Mouse (Mus musculus): Measurements from ENCODE around the gene Med27. TPM values are rescaled to one million over a fixed set of nuclear protein-coding genes. Genes with fewer than 3 reads are reported as not detected.

Med27 gene
- polyA plus RNA-seq, 1 experiment: 49.8 TPM

- Histone ChIP-seq H3K4me3 (ENCODE audit: insufficient read depth, poor library complexity, severe bottlenecking) (no peak overlapping the region), H3K79me3 (ENCODE audit: low read depth) (no peaks in the 10 kb centered on the region), H3K36me3 (ENCODE audit: control insufficient read depth, insufficient read depth) (no peaks in the 10 kb centered on the region), H3K27me3 (ENCODE audit: control insufficient read depth, insufficient read depth, insufficient read length) (no peaks in the 10 kb centered on the region), H3K79me2 (ENCODE audit: control insufficient read depth, insufficient read depth) (no peaks in the 10 kb centered on the region), H3ac (ENCODE audit: control insufficient read depth, insufficient read length, low read depth) (no peak overlapping the region)
- TF ChIP-seq MAX (IDR thresholded peaks at IDR 0.05) (no peak), CTCF (IDR thresholded peaks at IDR 0.05; ENCODE audit: control insufficient read depth, insufficient read depth, insufficient read length) (no peak), MYOD1 (IDR thresholded peaks at IDR 0.05; ENCODE audit: control insufficient read depth, insufficient read length, low read depth) (no peak), USF1 (IDR thresholded peaks at IDR 0.05; ENCODE audit: low read depth) (no peak), FOSL1 (IDR thresholded peaks at IDR 0.05; ENCODE audit: insufficient read depth, low read length, poor library complexity, severe bottlenecking) (no peak), CEBPB (IDR thresholded peaks at IDR 0.05; ENCODE audit: low read depth) (no peak), MYOG (IDR thresholded peaks at IDR 0.05; ENCODE audit: control insufficient read depth, extremely low read depth, insufficient read length) (no peak)
These were observed 142.0 kb downstream of the Med27 start for GRCm38 (mm10) chr2:29488379-29489236.

- no peaks in the 10 kb centered on the region for H3K79me2 ChIP-seq (ENCODE audit: control insufficient read depth, insufficient read depth)
- no peaks in the 10 kb centered on the region for H3K79me3 ChIP-seq (ENCODE audit: low read depth)
- no peak overlapping the region for H3ac ChIP-seq (ENCODE audit: control insufficient read depth, insufficient read length, low read depth)
- no peaks in the 10 kb centered on the region for H3K27me3 ChIP-seq (ENCODE audit: control insufficient read depth, insufficient read depth, insufficient read length)
- no peak overlapping the region for H3K4me3 ChIP-seq (ENCODE audit: insufficient read depth, poor library complexity, severe bottlenecking)
- H3K36me3 ChIP-seq (ENCODE audit: control insufficient read depth, insufficient read depth): no peaks in the 10 kb centered on the region
- TF ChIP-seq USF1 (IDR thresholded peaks at IDR 0.05; ENCODE audit: low read depth) (no peak), MYOD1 (IDR thresholded peaks at IDR 0.05; ENCODE audit: control insufficient read depth, insufficient read length, low read depth) (no peak), CTCF (IDR thresholded peaks at IDR 0.05; ENCODE audit: control insufficient read depth, insufficient read depth, insufficient read length) (no peak), CEBPB (IDR thresholded peaks at IDR 0.05; ENCODE audit: low read depth) (no peak), FOSL1 (IDR thresholded peaks at IDR 0.05; ENCODE audit: insufficient read depth, low read length, poor library complexity, severe bottlenecking) (no peak), MYOG (IDR thresholded peaks at IDR 0.05; ENCODE audit: control insufficient read depth, extremely low read depth, insufficient read length) (no peak), MAX (IDR thresholded peaks at IDR 0.05) (no peak)
These were observed 145.0 kb downstream of the Med27 start for GRCm38 (mm10) chr2:29491656-29492055.

- Histone ChIP-seq H3K79me2 (ENCODE audit: control insufficient read depth, insufficient read depth) (no peaks in the 10 kb centered on the region), H3K79me3 (ENCODE audit: low read depth) (no peaks in the 10 kb centered on the region), H3K36me3 (ENCODE audit: control insufficient read depth, insufficient read depth) (no peaks in the 10 kb centered on the region), H3K4me3 (ENCODE audit: insufficient read depth, poor library complexity, severe bottlenecking) (no peak overlapping the region), H3ac (ENCODE audit: control insufficient read depth, insufficient read length, low read depth) (no peak overlapping the region), H3K27me3 (ENCODE audit: control insufficient read depth, insufficient read depth, insufficient read length) (no peaks in the 10 kb centered on the region)
- no peak for TF ChIP-seq CTCF (IDR thresholded peaks at IDR 0.05; ENCODE audit: control insufficient read depth, insufficient read depth, insufficient read length)
- no peak for TF ChIP-seq CEBPB (IDR thresholded peaks at IDR 0.05; ENCODE audit: low read depth)
- no peak for TF ChIP-seq MYOD1 (IDR thresholded peaks at IDR 0.05; ENCODE audit: control insufficient read depth, insufficient read length, low read depth)
- TF ChIP-seq MYOG (IDR thresholded peaks at IDR 0.05; ENCODE audit: control insufficient read depth, extremely low read depth, insufficient read length): no peak
- no peak for TF ChIP-seq FOSL1 (IDR thresholded peaks at IDR 0.05; ENCODE audit: insufficient read depth, low read length, poor library complexity, severe bottlenecking)
- no peak for TF ChIP-seq USF1 (IDR thresholded peaks at IDR 0.05; ENCODE audit: low read depth)
- no peak for TF ChIP-seq MAX (IDR thresholded peaks at IDR 0.05)
These were observed 146.9 kb downstream of the Med27 start for GRCm38 (mm10) chr2:29493396-29494031.

GRCm38 (mm10) chr2:29495271-29495670 lies 148.7 kb downstream of the Med27 start:
- Histone ChIP-seq H3K4me3 (ENCODE audit: insufficient read depth, poor library complexity, severe bottlenecking) (no peak overlapping the region), H3K79me3 (ENCODE audit: low read depth) (no peaks in the 10 kb centered on the region), H3K36me3 (ENCODE audit: control insufficient read depth, insufficient read depth) (no peaks in the 10 kb centered on the region), H3K79me2 (ENCODE audit: control insufficient read depth, insufficient read depth) (no peaks in the 10 kb centered on the region), H3ac (ENCODE audit: control insufficient read depth, insufficient read length, low read depth) (no peak overlapping the region), H3K27me3 (ENCODE audit: control insufficient read depth, insufficient read depth, insufficient read length) (no peaks in the 10 kb centered on the region)
- TF ChIP-seq FOSL1 (IDR thresholded peaks at IDR 0.05; ENCODE audit: insufficient read depth, low read length, poor library complexity, severe bottlenecking): no peak
- TF ChIP-seq MYOD1 (IDR thresholded peaks at IDR 0.05; ENCODE audit: control insufficient read depth, insufficient read length, low read depth): no peak
- TF ChIP-seq USF1 (IDR thresholded peaks at IDR 0.05; ENCODE audit: low read depth): no peak

GRCm38 (mm10) chr2:29500601-29501350 lies 154.2 kb downstream of the Med27 start:
- Histone ChIP-seq H3K36me3 (ENCODE audit: control insufficient read depth, insufficient read depth) (no peaks in the 10 kb centered on the region), H3K4me3 (ENCODE audit: insufficient read depth, poor library complexity, severe bottlenecking) (no peak overlapping the region), H3ac (ENCODE audit: control insufficient read depth, insufficient read length, low read depth) (no peak overlapping the region), H3K79me2 (ENCODE audit: control insufficient read depth, insufficient read depth) (no peaks in the 10 kb centered on the region), H3K27me3 (ENCODE audit: control insufficient read depth, insufficient read depth, insufficient read length) (no peaks in the 10 kb centered on the region), H3K79me3 (ENCODE audit: low read depth) (no peaks in the 10 kb centered on the region)
- no peak for TF ChIP-seq FOSL1 (IDR thresholded peaks at IDR 0.05; ENCODE audit: insufficient read depth, low read length, poor library complexity, severe bottlenecking)
- TF ChIP-seq MAX (IDR thresholded peaks at IDR 0.05): no peak
- TF ChIP-seq MYOG (IDR thresholded peaks at IDR 0.05; ENCODE audit: control insufficient read depth, extremely low read depth, insufficient read length): no peak
- TF ChIP-seq USF1 (IDR thresholded peaks at IDR 0.05; ENCODE audit: low read depth): no peak
- no peak for TF ChIP-seq MYOD1 (IDR thresholded peaks at IDR 0.05; ENCODE audit: control insufficient read depth, insufficient read length, low read depth)
- no peak for TF ChIP-seq CTCF (IDR thresholded peaks at IDR 0.05; ENCODE audit: control insufficient read depth, insufficient read depth, insufficient read length)
- no peak for TF ChIP-seq CEBPB (IDR thresholded peaks at IDR 0.05; ENCODE audit: low read depth)
